Mouse (Mus musculus) heart, embryonic 14.5 days (tissue): ENCODE measurements at regions not wholly inside any gene's neighbourhood (a gene's known extent, or its start where the extent isn't known, plus 50 kb on each side); places are given as distances from the start of the nearest gene placed in this dataset.

Source experiments
- ATAC-seq: fragments of 200-750 bp; cut with Nextera tagmentation; 2 replicates; pipeline ENCODE4 v1.8.0; 2017; ENCODE audit warnings: low read depth, moderate TSS enrichment; ENCODE audit not compliant: insufficient number of reproducible peaks, insufficient read depth, low FRiP score
- H3K27ac ChIP-seq, 2 experiments: fragments of 200-500 bp in 1 of 2; fragments of 300-500 bp in 1 of 2; sonication (generic) in 1 of 2; replicated peaks in 1 of 2; 2 replicates each; pipeline ENCODE4 v1.5.1; 2012 to 2014; ENCODE audit warnings: low read depth in 2 of 2, low read length in 2 of 2, control low read depth in 1 of 2, mild to moderate bottlenecking in 1 of 2, mixed read lengths in 1 of 2; ENCODE audit not compliant: control insufficient read depth in 1 of 2, insufficient read depth in 1 of 2
- H3K27me3 ChIP-seq: fragments of 300-500 bp; sonication (generic); 2 replicates; pipeline ENCODE4 v1.6.1; 2014; ENCODE audit warnings: mild to moderate bottlenecking, low read length, control low read depth; ENCODE audit not compliant: control insufficient read depth, insufficient read depth
- H3K36me3 ChIP-seq: fragments of 300-500 bp; sonication (generic); 2 replicates; pipeline ENCODE4 v1.6.1; 2014; ENCODE audit warnings: mild to moderate bottlenecking, control low read depth, low read length, mixed read lengths; ENCODE audit not compliant: control insufficient read depth, insufficient read depth
- H3K4me1 ChIP-seq, 2 experiments: fragments of 200-500 bp in 1 of 2; fragments of 300-500 bp in 1 of 2; sonication (generic) in 1 of 2; 2 replicates each; pipeline ENCODE4 v1.6.1; 2012 to 2014; ENCODE audit warnings: low read length in 2 of 2, control low read depth in 1 of 2, mixed read lengths in 1 of 2; ENCODE audit not compliant: control insufficient read depth in 2 of 2, insufficient read depth in 2 of 2
- H3K4me2 ChIP-seq: fragments of 300-500 bp; sonication (generic); 2 replicates; pipeline ENCODE4 v1.6.1; 2014; ENCODE audit warnings: mild to moderate bottlenecking, low read length
- H3K4me3 ChIP-seq, 2 experiments: fragments of 200-500 bp in 1 of 2; fragments of 300-500 bp in 1 of 2; sonication (generic) in 1 of 2; 2 replicates each; pipeline ENCODE4 v1.5.1; 2012 to 2014; ENCODE audit warnings: low read length in 2 of 2, mild to moderate bottlenecking in 2 of 2, control low read depth in 1 of 2, low read depth in 1 of 2, moderate library complexity in 1 of 2; ENCODE audit not compliant: control insufficient read depth in 1 of 2, insufficient read depth in 1 of 2
- H3K9ac ChIP-seq: fragments of 300-500 bp; sonication (generic); 2 replicates; pipeline ENCODE4 v1.6.1; 2014; ENCODE audit warnings: mild to moderate bottlenecking, low read length
- H3K9me3 ChIP-seq: fragments of 300-500 bp; sonication (generic); 2 replicates; pipeline ENCODE4 v1.6.1; 2016; ENCODE audit warnings: low read length, control low read depth; ENCODE audit not compliant: control insufficient read depth
- WGBS: fragments of 180-500 bp; shearing (Covaris S2); extraction: QIAGEN DNeasy Blood & Tissue Kit; methylation state at CpG from one replicate; pipeline ENCODE4 v1.1.7; 2014; 5-methylcytosine and 5-hydroxymethylcytosine counted together

- Histone ChIP-seq H3K27ac (no peak overlapping the region), H3K4me2 (no peak overlapping the region), H3K9ac (no peak overlapping the region), H3K36me3 (no peaks in the 10 kb centered on the region), H3K4me3 (no peak overlapping the region), H3K4me1 (no peaks in the 10 kb centered on the region), H3K9me3 (0 out of 2 replicates have a peak, but pooled peaks cover 3% of the 10 kb centered on the region), H3K27me3 (no peaks in the 10 kb centered on the region)
- WGBS, result 82% methylated on average over 4 of the region's 4 CpGs
- ATAC-seq, result no peak
Measured at GRCm38 (mm10) chr19:27694478-27694877, 264.9 kb upstream of the Pum3 start.

GRCm38 (mm10) chr19:27693706-27694105, 264.1 kb upstream of the Pum3 start:
- no peak for ATAC-seq
- 0 out of 2 replicates have a peak, but pooled peaks cover 3% of the 10 kb centered on the region for H3K9me3 ChIP-seq
- H3K27ac ChIP-seq, result no peak overlapping the region
- 73% methylated on average over 7 of the region's 7 CpGs for WGBS
- no peaks in the 10 kb centered on the region for H3K36me3 ChIP-seq
- no peak overlapping the region for H3K4me2 ChIP-seq
- no peaks in the 10 kb centered on the region for H3K27me3 ChIP-seq
- no peak overlapping the region for H3K9ac ChIP-seq
- no peaks in the 10 kb centered on the region for H3K4me1 ChIP-seq
- no peak overlapping the region for H3K4me3 ChIP-seq

- ATAC-seq, result no peak
- 89% methylated on average over 6 of the region's 6 CpGs for WGBS
- Histone ChIP-seq H3K27me3 (no peaks in the 10 kb centered on the region), H3K9ac (no peak overlapping the region), H3K9me3 (0 out of 2 replicates have a peak, but pooled peaks cover 3% of the 10 kb centered on the region), H3K36me3 (no peaks in the 10 kb centered on the region), H3K4me2 (no peak overlapping the region), H3K4me1 (no peaks in the 10 kb centered on the region), H3K4me3 (no peak overlapping the region), H3K27ac (no peak overlapping the region)
Measured at GRCm38 (mm10) chr19:27692944-27693343, 263.3 kb upstream of the Pum3 start.

GRCm38 (mm10) chr19:27683426-27683825, 253.8 kb upstream of the Pum3 start:
- 39% methylated on average over 2 of the region's 2 CpGs for WGBS
- Histone ChIP-seq H3K27me3 (no peaks in the 10 kb centered on the region), H3K36me3 (no peaks in the 10 kb centered on the region), H3K4me1 (no peaks in the 10 kb centered on the region), H3K4me2 (no peak overlapping the region), H3K9me3 (peaks cover 5% of the 10 kb centered on the region; the same call in 1 of the 2 replicates), H3K9ac (no peak overlapping the region), H3K4me3 (no peak overlapping the region), H3K27ac (no peak overlapping the region)
- no peak for ATAC-seq

- H3K4me1 ChIP-seq, result no peaks in the 10 kb centered on the region
- ATAC-seq, result no peak
- H3K4me2 ChIP-seq, result no peak overlapping the region
- H3K36me3 ChIP-seq, result no peaks in the 10 kb centered on the region
- no peak overlapping the region for H3K4me3 ChIP-seq
- H3K27ac ChIP-seq, result no peak overlapping the region
- peaks cover 5% of the 10 kb centered on the region; the same call in 1 of the 2 replicates for H3K9me3 ChIP-seq
- H3K27me3 ChIP-seq, result no peaks in the 10 kb centered on the region
- WGBS, result 65% methylated on average over 7 of the region's 7 CpGs
- H3K9ac ChIP-seq, result no peak overlapping the region
Measured at GRCm38 (mm10) chr19:27679427-27679826, 249.8 kb upstream of the Pum3 start.

GRCm38 (mm10) chr19:27672679-27673190, 243.1 kb upstream of the Pum3 start:
- no peak overlapping the region for H3K27ac ChIP-seq
- no peaks in the 10 kb centered on the region for H3K9me3 ChIP-seq
- no peak overlapping the region for H3K4me2 ChIP-seq
- no peak for ATAC-seq
- H3K27me3 ChIP-seq, result no peaks in the 10 kb centered on the region
- no peaks in the 10 kb centered on the region for H3K36me3 ChIP-seq
- no peak overlapping the region for H3K4me3 ChIP-seq
- 74% methylated on average over 2 of the region's 2 CpGs for WGBS
- H3K4me1 ChIP-seq, result no peaks in the 10 kb centered on the region
- H3K9ac ChIP-seq, result no peak overlapping the region

- no peaks in the 10 kb centered on the region for H3K4me1 ChIP-seq
- no peaks in the 10 kb centered on the region for H3K36me3 ChIP-seq
- no peak overlapping the region for H3K9ac ChIP-seq
- no peaks in the 10 kb centered on the region for H3K27me3 ChIP-seq
- ATAC-seq, result no peak
- WGBS, result 77% methylated on average over 2 of the region's 2 CpGs
- H3K9me3 ChIP-seq, result no peaks in the 10 kb centered on the region
- H3K4me2 ChIP-seq, result no peak overlapping the region
- H3K27ac ChIP-seq, result no peak overlapping the region
- H3K4me3 ChIP-seq, result no peak overlapping the region
Measured at GRCm38 (mm10) chr19:27663296-27663695, 233.7 kb upstream of the Pum3 start.

- H3K9ac ChIP-seq, result no peak overlapping the region
- no peak overlapping the region for H3K4me3 ChIP-seq
- WGBS, result 22% methylated on average over 3 of the region's 3 CpGs
- H3K27me3 ChIP-seq, result no peaks in the 10 kb centered on the region
- H3K4me2 ChIP-seq, result no peak overlapping the region
- H3K27ac ChIP-seq, result no peak overlapping the region
- no peaks in the 10 kb centered on the region for H3K36me3 ChIP-seq
- no peaks in the 10 kb centered on the region for H3K4me1 ChIP-seq
- H3K9me3 ChIP-seq, result no peaks in the 10 kb centered on the region
- no peak for ATAC-seq
Measured at GRCm38 (mm10) chr19:27641001-27641400, 211.4 kb upstream of the Pum3 start.
